Mouse (Mus musculus): ENCODE results near the gene Dtd1. TPM values are rescaled to one million over a fixed set of nuclear protein-coding genes. Genes with fewer than 3 reads are reported as not detected.
"Not testable (repeated sequence)": the region's sequence is repeated elsewhere in the genome, so short reads cannot be mapped to it uniquely, and the experiment has no call there.

Gene Dtd1
- polyA plus RNA-seq (2015; fragmentation: Nextera tagmentation; extraction: Ambion mirVana), result 141 and 148 TPM in 2 replicates

DNA sequence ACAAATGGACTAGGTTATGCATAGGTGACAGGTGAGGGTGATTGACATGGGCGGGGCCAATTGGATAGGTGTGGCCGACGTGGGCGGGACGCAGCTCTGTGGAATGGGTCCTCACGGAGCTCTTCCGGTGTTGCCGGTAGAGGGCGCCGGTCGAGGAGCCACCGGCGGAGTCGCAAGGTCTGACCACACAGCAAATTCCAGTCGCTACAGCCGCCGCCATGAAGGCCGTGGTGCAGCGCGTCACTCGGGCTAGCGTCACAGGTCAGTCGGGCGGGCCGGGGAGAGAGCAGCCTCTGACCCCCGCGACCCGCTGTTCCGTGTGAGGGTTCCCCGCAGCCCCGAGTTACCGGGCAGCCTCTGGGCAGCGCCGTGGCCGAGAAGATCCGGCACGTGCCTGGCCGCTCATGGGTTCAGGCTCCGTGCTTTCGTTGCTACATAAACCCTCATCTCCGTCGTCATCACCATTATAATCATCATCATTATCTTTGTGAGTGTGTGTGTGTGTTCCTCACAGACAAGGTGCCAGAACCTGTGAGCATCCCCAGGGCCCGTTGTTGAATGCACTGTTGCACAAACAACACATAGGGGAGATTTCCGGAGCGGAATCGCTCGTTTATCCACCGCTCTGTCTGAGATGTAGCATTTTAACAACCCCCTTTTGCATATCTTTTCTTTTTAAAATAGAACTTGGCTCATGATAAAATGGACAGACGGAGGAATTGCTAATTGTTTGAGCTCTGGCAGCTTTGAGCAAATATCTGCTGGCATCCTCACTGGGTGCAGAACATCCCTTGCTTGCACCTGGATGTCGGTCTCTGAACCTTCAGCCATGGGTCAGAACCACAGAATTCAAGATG lies at the start of gene Dtd1:
Gene Dtd1 (plus strand): TSS at position 67 of the 857 bp plus-strand sequence.
- peak within 1 kb of the TSS; percentile 47 for H3K4me2 ChIP-seq
- 1% methylated on average over 50 of the region's 50 CpGs for WGBS
- ATAC-seq (replicated peaks), result peak; percentile 96

DNA sequence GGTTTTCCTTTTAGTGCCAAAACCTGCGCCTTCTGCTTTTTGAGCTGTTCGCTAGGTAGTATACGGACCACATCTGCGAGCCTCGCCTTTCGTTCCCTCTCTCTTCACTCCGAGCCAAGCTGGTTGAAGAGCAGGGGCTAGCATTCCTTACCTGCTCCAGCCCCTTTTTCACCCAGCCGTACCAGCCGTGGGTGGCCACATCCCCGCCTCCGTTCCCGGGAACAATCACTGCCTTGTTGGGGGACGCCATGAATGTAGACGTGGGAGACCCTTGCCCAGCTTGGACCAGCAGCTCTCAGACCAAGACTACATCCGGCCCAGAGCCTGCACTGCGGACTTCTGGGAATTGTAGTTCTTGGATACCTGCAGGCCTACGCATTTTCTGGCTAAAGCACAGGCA lies 49.2 kb upstream of the Dtd1 start, which contains the start of gene Rbbp9:
Gene Rbbp9 (minus strand): TSS at position 341 of the 400 bp plus-strand sequence.
- peak within 1 kb of the TSS; percentile 58 for H3K4me3 ChIP-seq
- ATAC-seq (replicated peaks), result peak; percentile 98
- peaks cover 14% of the 10 kb centered on the region for H3K4me1 ChIP-seq
- peak within 1 kb of the TSS; percentile 56 for H3K4me2 ChIP-seq
- H3K9me3 ChIP-seq, result no peaks in the 10 kb centered on the region
- H3K27ac ChIP-seq, result peak within 1 kb of the TSS; percentile 82
- H3K27me3 ChIP-seq (replicated peaks), result no peaks in the 10 kb centered on the region
- peak within 1 kb of the TSS; percentile 72 for H3K9ac ChIP-seq
- under 1% methylated on average over 17 of the region's 17 CpGs for WGBS
- H3K36me3 ChIP-seq (replicated peaks), result peaks cover 8% of the 10 kb centered on the region

More for the DNA sequence above, at the start of gene Dtd1:
- H3K4me3 ChIP-seq, result peak within 1 kb of the TSS; percentile 58
- peaks cover 4% of the 10 kb centered on the region; the same call in 1 of the 2 replicates for H3K36me3 ChIP-seq (replicated peaks)
- no peaks in the 10 kb centered on the region for H3K9me3 ChIP-seq
- peak within 1 kb of the TSS; percentile 78 for H3K27ac ChIP-seq
- H3K27me3 ChIP-seq (replicated peaks), result no peaks in the 10 kb centered on the region
- peak within 1 kb of the TSS; percentile 70 for H3K9ac ChIP-seq
- peaks cover 7% of the 10 kb centered on the region for H3K4me1 ChIP-seq

DNA sequence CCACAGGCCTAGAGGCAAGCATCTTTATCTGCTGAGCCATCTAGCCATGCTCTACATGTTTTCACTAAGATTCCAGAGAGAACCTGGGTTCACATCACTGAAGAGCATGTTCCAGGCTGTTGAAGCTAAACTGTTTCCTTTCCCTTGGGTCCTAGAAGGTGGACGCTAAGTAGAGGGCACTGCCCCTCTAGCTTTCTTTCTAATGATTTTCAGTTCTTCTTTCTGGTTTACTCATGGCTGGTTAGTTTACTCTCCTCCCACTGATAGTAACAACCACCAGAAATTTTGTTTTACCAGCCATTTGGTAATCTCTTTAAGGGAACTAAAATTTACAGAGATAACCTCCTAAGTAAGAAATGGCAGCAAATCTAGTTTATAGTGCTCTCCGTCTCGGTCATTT lies 45.8 kb upstream of the Dtd1 start:
- Histone ChIP-seq H3K36me3 (replicated peaks) (no peaks in the 10 kb centered on the region), H3K4me1 (peaks cover 26% of the 10 kb centered on the region), H3K27me3 (replicated peaks) (no peaks in the 10 kb centered on the region), H3K27ac (no peak overlapping the region), H3K4me3 (no peak overlapping the region), H3K9ac (no peak overlapping the region), H3K9me3 (no peaks in the 10 kb centered on the region), H3K4me2 (no peak overlapping the region)
- no peak for ATAC-seq (replicated peaks)
- WGBS, result 92% methylated on average over 3 of the region's 3 CpGs

DNA sequence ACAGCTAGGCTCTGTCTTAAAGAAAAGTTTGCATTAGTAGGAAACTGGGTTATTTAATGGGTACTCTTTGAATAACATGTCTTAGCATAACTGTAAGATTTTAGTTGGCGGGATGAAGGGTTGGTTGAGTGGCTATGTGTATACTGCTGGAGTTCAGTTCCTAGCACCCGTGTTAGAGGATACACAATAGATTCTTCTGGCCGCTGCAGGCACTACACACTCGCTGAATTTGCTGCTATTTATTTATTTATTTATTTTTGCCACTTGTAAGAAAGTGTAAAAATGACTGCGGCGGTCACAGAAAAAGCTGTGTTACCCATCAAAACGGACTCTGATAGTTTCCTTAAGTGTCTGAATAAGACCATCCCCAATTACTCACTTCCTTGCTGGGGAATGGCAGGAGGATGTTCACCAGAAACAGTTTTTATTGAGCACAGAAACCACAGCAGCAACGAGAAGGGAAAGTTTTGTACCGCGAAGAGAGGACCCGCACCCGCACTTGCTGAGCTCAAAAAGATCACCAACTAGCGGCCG lies 44.3 kb upstream of the Dtd1 start:
- Histone ChIP-seq H3K4me3 (peak overlapping the region; percentile 92), H3K4me1 (peaks cover 17% of the 10 kb centered on the region), H3K27ac (peak overlapping the region; percentile 82), H3K36me3 (replicated peaks) (no peaks in the 10 kb centered on the region), H3K27me3 (replicated peaks) (no peaks in the 10 kb centered on the region), H3K9me3 (no peaks in the 10 kb centered on the region), H3K4me2 (peak overlapping the region; percentile 67), H3K9ac (peak overlapping the region; percentile 42; the same call in 1 of the 2 replicates)
- no peak for ATAC-seq (replicated peaks)
- WGBS, result 5% methylated on average over 14 of the region's 14 CpGs

GRCm38 (mm10) chr2:144555820-144556552 lies 43.7 kb upstream of the Dtd1 start, which contains the start of gene Sec23b:
Gene Sec23b (plus strand): TSS chr2:144556229.
- peaks cover 17% of the 10 kb centered on the region for H3K4me1 ChIP-seq
- H3K9ac ChIP-seq, result peak within 1 kb of the TSS; percentile 63
- no peaks in the 10 kb centered on the region for H3K27me3 ChIP-seq (replicated peaks)
- H3K4me3 ChIP-seq, result peak within 1 kb of the TSS; percentile 92
- peak within 1 kb of the TSS; percentile 74 for H3K4me2 ChIP-seq
- WGBS, result under 1% methylated on average over 44 of the region's 44 CpGs
- ATAC-seq (replicated peaks), result peak; percentile 99
- H3K27ac ChIP-seq, result peak within 1 kb of the TSS; percentile 82
- H3K36me3 ChIP-seq (replicated peaks), result no peaks in the 10 kb centered on the region
- no peaks in the 10 kb centered on the region for H3K9me3 ChIP-seq

DNA sequence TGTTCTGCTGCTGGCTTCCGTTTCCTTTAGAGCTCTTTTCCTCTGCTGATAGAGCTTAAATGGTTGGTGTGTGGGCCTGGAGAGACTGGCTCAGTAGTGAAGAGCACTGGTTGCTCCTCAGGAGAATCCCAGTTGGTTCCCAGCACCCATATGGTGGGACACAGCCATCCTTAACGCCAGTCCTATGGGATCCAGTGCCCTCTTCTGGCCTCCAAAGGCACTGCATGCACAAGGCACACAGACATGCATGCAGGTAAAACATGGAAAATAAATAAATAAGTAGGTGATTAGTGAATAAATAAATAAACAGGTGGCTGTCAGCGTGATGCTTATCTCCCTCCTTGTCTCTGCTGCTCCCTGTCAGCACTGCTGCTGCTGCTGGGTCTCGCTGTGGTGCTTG lies 11.0 kb upstream of the Dtd1 start:
- WGBS, result 86% methylated on average over 4 of the region's 4 CpGs
- no peaks in the 10 kb centered on the region for H3K9me3 ChIP-seq
- no peak for ATAC-seq (replicated peaks)
- H3K4me2 ChIP-seq, result no peak overlapping the region
- no peak overlapping the region for H3K9ac ChIP-seq
- peaks cover 41% of the 10 kb centered on the region for H3K36me3 ChIP-seq (replicated peaks)
- no peaks in the 10 kb centered on the region for H3K4me1 ChIP-seq
- H3K27me3 ChIP-seq (replicated peaks), result no peaks in the 10 kb centered on the region
- H3K4me3 ChIP-seq, result no peak overlapping the region
- H3K27ac ChIP-seq, result no peak overlapping the region

GRCm38 (mm10) chr2:144593036-144593435 lies 6.7 kb upstream of the Dtd1 start:
- ATAC-seq (replicated peaks); H3K4me3 ChIP-seq; H3K9me3 ChIP-seq; H3K4me1 ChIP-seq; H3K4me2 ChIP-seq; H3K27ac ChIP-seq; H3K27me3 ChIP-seq (replicated peaks); H3K9ac ChIP-seq; H3K36me3 ChIP-seq (replicated peaks): not testable (repeated sequence)
- 67% methylated on average over 8 of the region's 8 CpGs for WGBS

GRCm38 (mm10) chr2:144593951-144594651 lies 5.6 kb upstream of the Dtd1 start, which contains the start of gene Smim26:
Gene Smim26 (plus strand): TSS chr2:144594054.
- WGBS, result 2% methylated on average over 31 of the region's 31 CpGs
- no peaks in the 10 kb centered on the region for H3K9me3 ChIP-seq
- H3K4me3 ChIP-seq, result peak within 1 kb of the TSS; percentile 65
- H3K27ac ChIP-seq, result peak within 1 kb of the TSS; percentile 60
- H3K4me1 ChIP-seq, result peaks cover 6% of the 10 kb centered on the region
- H3K36me3 ChIP-seq (replicated peaks), result no peaks in the 10 kb centered on the region
- peak; percentile 97 for ATAC-seq (replicated peaks)
- H3K4me2 ChIP-seq, result peak within 1 kb of the TSS; percentile 55
- H3K9ac ChIP-seq, result peak within 1 kb of the TSS; percentile 57
- no peaks in the 10 kb centered on the region for H3K27me3 ChIP-seq (replicated peaks)

GRCm38 (mm10) chr2:144598006-144598405 lies 1.7 kb upstream of the Dtd1 start:
- ATAC-seq (replicated peaks), result no peak
- Histone ChIP-seq H3K4me3 (no peak overlapping the region), H3K4me2 (no peak overlapping the region), H3K4me1 (peaks cover 12% of the 10 kb centered on the region), H3K27me3 (replicated peaks) (no peaks in the 10 kb centered on the region), H3K9ac (no peak overlapping the region), H3K9me3 (no peaks in the 10 kb centered on the region), H3K27ac (no peak overlapping the region), H3K36me3 (replicated peaks) (no peaks in the 10 kb centered on the region)
- 72% methylated on average over 2 of the region's 2 CpGs for WGBS

DNA sequence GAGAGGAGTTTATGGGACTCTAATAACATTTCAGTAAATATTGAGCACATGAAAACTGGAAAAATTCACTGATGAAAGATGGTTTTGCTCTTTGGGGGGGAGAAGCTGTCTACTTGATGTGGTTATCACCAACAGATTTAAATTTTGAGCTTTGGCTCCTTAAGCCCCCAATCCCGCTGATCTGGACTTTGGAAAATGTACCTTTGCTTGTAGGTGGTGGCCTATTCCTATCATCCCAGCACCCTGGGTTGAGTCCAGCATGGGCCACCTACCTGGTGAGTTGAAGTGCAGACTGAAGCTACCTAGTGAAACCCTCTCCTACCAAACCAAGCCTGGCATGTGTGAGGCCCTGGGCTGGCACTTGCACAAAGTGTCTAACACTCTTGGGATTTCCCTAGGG lies 1.9 kb downstream of the Dtd1 start:
- no peak overlapping the region for H3K4me3 ChIP-seq
- WGBS, result 94% methylated on average over 1 of the region's 1 CpGs
- no peak overlapping the region for H3K9ac ChIP-seq
- H3K9me3 ChIP-seq, result no peaks in the 10 kb centered on the region
- no peak for ATAC-seq (replicated peaks)
- no peaks in the 10 kb centered on the region for H3K27me3 ChIP-seq (replicated peaks)
- no peak overlapping the region for H3K4me2 ChIP-seq
- H3K27ac ChIP-seq, result no peak overlapping the region
- peaks cover 7% of the 10 kb centered on the region for H3K4me1 ChIP-seq
- peaks cover 4% of the 10 kb centered on the region; the same call in 1 of the 2 replicates for H3K36me3 ChIP-seq (replicated peaks)

DNA sequence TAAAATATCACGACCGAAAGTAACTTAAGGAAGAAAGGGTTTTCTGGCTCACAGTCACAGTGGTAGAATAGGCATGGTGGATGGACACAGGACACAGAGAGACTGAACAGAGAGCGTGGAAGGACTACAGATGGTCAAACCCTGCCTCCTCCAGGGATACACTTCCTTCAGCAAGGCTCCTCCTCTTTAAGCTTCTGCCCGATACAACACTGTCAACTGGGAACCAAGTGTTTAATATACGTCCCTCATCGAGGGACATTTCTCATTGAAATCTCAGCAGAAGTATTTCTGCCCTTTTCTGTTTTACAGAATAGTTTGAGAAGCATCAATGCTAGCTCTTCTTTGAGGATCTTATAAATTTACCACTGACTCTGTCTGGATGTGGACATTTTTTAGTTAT lies 14.3 kb downstream of the Dtd1 start:
- Histone ChIP-seq H3K4me1 (no peaks in the 10 kb centered on the region), H3K27me3 (replicated peaks) (no peaks in the 10 kb centered on the region), H3K4me2 (no peak overlapping the region), H3K27ac (no peak overlapping the region), H3K4me3 (no peak overlapping the region), H3K36me3 (replicated peaks) (no peaks in the 10 kb centered on the region), H3K9ac (no peak overlapping the region), H3K9me3 (no peaks in the 10 kb centered on the region; the same call in 1 of the 2 replicates)
- WGBS, result 96% methylated on average over 6 of the region's 6 CpGs
- ATAC-seq (replicated peaks), result no peak

Data from midbrain, embryonic 15.5 days (tissue).